Mouse (Mus musculus) urinary bladder, adult 18-20 months (tissue): Measurements from ENCODE around the gene Umad1.

Experiments
- DNase-seq, 2 experiments: peaks; one replicate each; pipeline ENCODE4 v3.0.0; 2022; ENCODE audit warnings: low spot score in 2 of 2, mixed read lengths in 2 of 2

Umad1 gene

GRCm38 (mm10) chr6:8368198-8368864, 109.2 kb downstream of the Umad1 start:
- DNase-seq: no peak

- DNase-seq: no peak
These were observed 111.5 kb downstream of the Umad1 start for GRCm38 (mm10) chr6:8370624-8371023.

GRCm38 (mm10) chr6:8373051-8373450, 114.0 kb downstream of the Umad1 start:
- DNase-seq: no peak

GRCm38 (mm10) chr6:8373851-8374250, 114.8 kb downstream of the Umad1 start:
- DNase-seq: no peak

- no peak for DNase-seq
These were observed 115.2 kb downstream of the Umad1 start for GRCm38 (mm10) chr6:8374290-8374689.

- no peak for DNase-seq
These were observed 115.6 kb downstream of the Umad1 start for GRCm38 (mm10) chr6:8374712-8375111.

- DNase-seq: no peak
These were observed 117.3 kb downstream of the Umad1 start for GRCm38 (mm10) chr6:8376351-8376750.

- no peak for DNase-seq
These were observed 118.6 kb downstream of the Umad1 start for GRCm38 (mm10) chr6:8377667-8378066.

- no peak for DNase-seq
These were observed 130.2 kb downstream of the Umad1 start for GRCm38 (mm10) chr6:8389307-8389706.

GRCm38 (mm10) chr6:8390296-8390695, 131.2 kb downstream of the Umad1 start:
- DNase-seq: no peak

- no peak for DNase-seq
These were observed 131.8 kb downstream of the Umad1 start for GRCm38 (mm10) chr6:8390935-8391334.

GRCm38 (mm10) chr6:8393029-8393428, 133.9 kb downstream of the Umad1 start:
- no peak for DNase-seq

GRCm38 (mm10) chr6:8394044-8394443, 135.0 kb downstream of the Umad1 start:
- DNase-seq: no peak

GRCm38 (mm10) chr6:8395061-8395460, 136.0 kb downstream of the Umad1 start:
- no peak for DNase-seq

GRCm38 (mm10) chr6:8397252-8397651, 138.2 kb downstream of the Umad1 start:
- DNase-seq: no peak

- no peak for DNase-seq
These were observed 140.6 kb downstream of the Umad1 start for GRCm38 (mm10) chr6:8399710-8400109.

- DNase-seq: no peak
These were observed 144.0 kb downstream of the Umad1 start for GRCm38 (mm10) chr6:8403127-8403526.

- DNase-seq: no peak
These were observed 146.8 kb downstream of the Umad1 start for GRCm38 (mm10) chr6:8405844-8406243.

- no peak for DNase-seq
These were observed 149.2 kb downstream of the Umad1 start for GRCm38 (mm10) chr6:8408332-8408731.

- DNase-seq: no peak
These were observed 150.8 kb downstream of the Umad1 start for GRCm38 (mm10) chr6:8409865-8410264.

- no peak for DNase-seq
These were observed 153.9 kb downstream of the Umad1 start for GRCm38 (mm10) chr6:8412845-8413598.

- DNase-seq: no peak
These were observed 154.9 kb downstream of the Umad1 start for GRCm38 (mm10) chr6:8414020-8414419.

- no peak for DNase-seq
These were observed 156.7 kb downstream of the Umad1 start for GRCm38 (mm10) chr6:8415823-8416222.
